Mouse (Mus musculus): ENCODE data around the gene Chit1. TPM values are rescaled to one million over a fixed set of nuclear protein-coding genes. Genes with fewer than 3 reads are reported as not detected.

Gene Chit1
- total and polyA plus RNA-seq, 3 experiments = not detected

DNA sequence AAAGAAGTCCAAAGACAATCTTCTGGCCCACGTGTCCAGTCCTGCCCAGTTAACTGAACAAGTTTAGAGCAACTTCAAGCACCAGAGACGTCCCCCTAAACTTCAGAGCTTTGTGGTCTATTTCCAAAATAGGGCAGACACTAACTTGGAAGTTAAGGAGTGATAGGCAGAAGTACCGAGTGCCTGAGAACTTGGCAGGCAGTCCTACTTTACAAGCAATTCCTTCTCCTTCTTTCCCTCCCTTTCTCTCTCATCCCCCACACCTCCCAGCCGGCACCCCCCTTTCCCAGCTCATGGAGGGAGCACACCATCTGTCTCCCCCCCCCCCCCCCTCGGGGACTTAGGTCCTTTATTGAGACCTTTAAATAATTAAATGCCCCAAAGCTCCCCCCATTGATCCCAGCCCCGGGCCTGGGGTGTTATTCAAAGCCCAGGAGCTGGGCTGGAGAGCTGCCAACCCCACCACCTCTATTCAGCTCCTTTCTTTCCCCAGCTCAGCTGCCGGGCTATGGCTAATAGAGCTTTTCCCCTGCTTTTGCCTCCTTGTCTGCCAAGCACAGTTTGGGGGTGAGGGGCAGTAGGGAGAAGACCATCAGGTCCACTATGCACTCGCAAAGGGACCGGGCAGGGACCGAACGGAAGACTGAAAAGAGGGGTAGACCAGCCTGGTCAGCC, 48.5 kb upstream of the Chit1 start:
- no peak for TF ChIP-seq POLR2A (IDR thresholded peaks at IDR 0.05; ENCODE audit: control insufficient read depth in 1 of 2, insufficient read depth in 1 of 2, low read depth in 1 of 2, low read length in 2 of 2, poor library complexity in 1 of 2)
- no peak for TF ChIP-seq HCFC1 (IDR thresholded peaks at IDR 0.05; ENCODE audit: low read depth, low read length)
- TF ChIP-seq TCF12 (IDR thresholded peaks at IDR 0.05; ENCODE audit: low read depth, low read length) = no peak
- TF ChIP-seq ETS1 (IDR thresholded peaks at IDR 0.05; ENCODE audit: low read depth, low read length) = no peak
- TF ChIP-seq MYC (IDR thresholded peaks at IDR 0.05; ENCODE audit: low read depth, low read length) = no peak
- TF ChIP-seq POLR2AphosphoS2 (IDR thresholded peaks at IDR 0.05; ENCODE audit: low read length) = no peak
- TF ChIP-seq RAD21 (IDR thresholded peaks at IDR 0.05; ENCODE audit: low read depth, low read length) = no peak
- no peak for TF ChIP-seq ELF1 (IDR thresholded peaks at IDR 0.05; ENCODE audit: low read depth, low read length)
- Histone ChIP-seq H3K4me1 (ENCODE audit: control insufficient read depth in 1 of 2, insufficient read depth in 2 of 2, low read length in 2 of 2) (peaks cover 10 to 38% of the 10 kb centered on the region in 2 experiments), H3K27ac (ENCODE audit: control insufficient read depth, low read depth, low read length) (no peak overlapping the region), H3K79me2 (ENCODE audit: control insufficient read depth, insufficient read depth, low read length, poor library complexity) (no peaks in the 10 kb centered on the region; the same call in 1 of the 2 replicates), H3K27me3 (ENCODE audit: control insufficient read depth in 1 of 2, insufficient read depth in 2 of 2, low read length in 2 of 2) (no peaks in the 10 kb centered on the region), H3K9ac (ENCODE audit: control insufficient read depth, low read depth, low read length, poor library complexity, severe bottlenecking) (no peak overlapping the region), H3K36me3 (ENCODE audit: control insufficient read depth in 1 of 2, insufficient read depth in 2 of 2, low read length in 2 of 2) (peaks cover 0 to 18% of the 10 kb centered on the region in 2 experiments; a peak in 2 of 4 replicates), H3K9me3 (replicated peaks; ENCODE audit: insufficient read depth, low read length) (no peaks in the 10 kb centered on the region), H3K4me3 (ENCODE audit: control insufficient read depth in 1 of 2, insufficient read depth in 1 of 2, low read depth in 2 of 2, low read length in 2 of 2) (no peak overlapping the region)
- no peak for DNase-seq (ENCODE audit: low read depth, low spot score)

DNA sequence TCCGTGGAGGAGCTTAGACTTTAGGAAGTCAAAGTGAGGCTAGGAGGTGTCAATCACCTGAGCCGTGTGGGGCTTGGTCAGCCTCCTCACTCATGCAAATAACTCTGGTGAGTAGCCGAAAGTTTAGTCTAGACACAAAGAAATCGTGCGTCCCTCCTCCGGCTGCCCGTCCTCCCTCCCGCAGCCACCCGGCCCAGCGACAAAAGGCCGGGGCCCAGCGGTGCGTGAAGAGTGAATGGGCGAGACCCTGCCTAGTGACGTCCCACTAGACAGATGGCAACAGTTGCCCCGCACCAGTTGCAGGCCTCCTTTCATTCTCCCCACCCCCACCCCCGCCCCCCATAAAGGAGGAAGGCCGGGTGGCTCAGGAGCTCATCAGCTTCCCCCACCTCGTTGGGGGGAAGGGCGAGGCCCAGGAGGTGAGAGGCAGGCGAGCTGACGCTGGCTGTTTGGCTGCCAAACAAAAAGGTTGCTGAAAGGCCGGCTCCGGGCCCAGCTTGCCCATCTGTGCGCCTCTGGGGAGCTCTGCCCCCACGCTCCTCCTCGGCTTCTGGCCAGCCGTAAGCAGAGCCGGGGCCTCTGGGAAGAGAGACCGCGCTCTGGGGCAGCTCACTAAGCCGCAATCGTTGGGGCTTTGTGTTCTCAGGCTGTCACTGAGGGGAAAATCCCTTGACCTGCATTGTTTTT, 47.8 kb upstream of the Chit1 start:
- DNase-seq (ENCODE audit: low read depth, low spot score) = no peak
- H3K27me3 ChIP-seq (ENCODE audit: control insufficient read depth in 1 of 2, insufficient read depth in 2 of 2, low read length in 2 of 2) = no peaks in the 10 kb centered on the region
- H3K27ac ChIP-seq (ENCODE audit: control insufficient read depth, low read depth, low read length) = no peak overlapping the region
- no peak overlapping the region for H3K4me3 ChIP-seq (ENCODE audit: control insufficient read depth in 1 of 2, insufficient read depth in 1 of 2, low read depth in 2 of 2, low read length in 2 of 2)
- H3K79me2 ChIP-seq (ENCODE audit: control insufficient read depth, insufficient read depth, low read length, poor library complexity) = no peaks in the 10 kb centered on the region; the same call in 1 of the 2 replicates
- H3K9me3 ChIP-seq (replicated peaks; ENCODE audit: insufficient read depth, low read length) = no peaks in the 10 kb centered on the region
- H3K4me1 ChIP-seq (ENCODE audit: control insufficient read depth in 1 of 2, insufficient read depth in 2 of 2, low read length in 2 of 2) = peaks cover 9 to 36% of the 10 kb centered on the region in 2 experiments
- peaks cover 0 to 18% of the 10 kb centered on the region in 2 experiments; a peak in 2 of 4 replicates for H3K36me3 ChIP-seq (ENCODE audit: control insufficient read depth in 1 of 2, insufficient read depth in 2 of 2, low read length in 2 of 2)
- no peak overlapping the region for H3K9ac ChIP-seq (ENCODE audit: control insufficient read depth, low read depth, low read length, poor library complexity, severe bottlenecking)
- no peak for TF ChIP-seq POLR2A (IDR thresholded peaks at IDR 0.05; ENCODE audit: control insufficient read depth in 1 of 2, insufficient read depth in 1 of 2, low read depth in 1 of 2, low read length in 2 of 2, poor library complexity in 1 of 2)

DNA sequence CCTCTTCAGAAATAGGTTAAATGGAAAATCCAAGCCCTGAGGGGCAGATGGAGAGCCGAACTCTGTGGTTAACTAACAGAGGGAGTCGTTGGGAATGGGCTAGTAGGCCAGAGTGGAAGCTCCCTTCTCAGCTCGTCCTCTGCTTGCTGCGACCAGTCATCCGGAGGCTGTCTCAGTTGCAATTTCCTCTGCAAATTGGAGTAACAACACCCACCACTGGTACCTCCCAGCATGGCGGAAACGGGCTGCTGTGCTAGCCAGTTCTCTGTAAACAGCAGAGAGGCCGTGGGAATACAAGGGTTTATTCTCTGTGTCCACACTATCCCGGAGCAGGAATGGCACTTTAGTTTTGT, 47.3 kb upstream of the Chit1 start:
- no peak for TF ChIP-seq ZC3H11A (IDR thresholded peaks at IDR 0.05; ENCODE audit: low read depth, low read length)
- TF ChIP-seq NRF1 (IDR thresholded peaks at IDR 0.05; ENCODE audit: insufficient read depth, low read depth, low read length, poor library complexity, severe bottlenecking) = no peak
- no peak for TF ChIP-seq POLR2AphosphoS2 (IDR thresholded peaks at IDR 0.05; ENCODE audit: low read length)
- TF ChIP-seq MEF2A (IDR thresholded peaks at IDR 0.05; ENCODE audit: extremely low read depth, insufficient replicate concordance, low read depth, low read length, poor library complexity, severe bottlenecking) = no peak
- TF ChIP-seq RAD21 (IDR thresholded peaks at IDR 0.05; ENCODE audit: low read depth, low read length) = no peak
- TF ChIP-seq GABPA (IDR thresholded peaks at IDR 0.05; ENCODE audit: low read depth, low read length) = no peak
- no peak for TF ChIP-seq KAT2A (conservative IDR thresholded peaks at IDR 0.05; ENCODE audit: low read depth, low read length)
- TF ChIP-seq ZKSCAN1 (IDR thresholded peaks at IDR 0.05; ENCODE audit: low read depth, low read length) = no peak
- TF ChIP-seq TBP (IDR thresholded peaks at IDR 0.05; ENCODE audit: low read depth, low read length) = no peak
- no peak for TF ChIP-seq MYB (IDR thresholded peaks at IDR 0.05; ENCODE audit: low read depth, low read length)
- TF ChIP-seq TAL1 (IDR thresholded peaks at IDR 0.05; ENCODE audit: low read length) = no peak
- no peak for TF ChIP-seq BHLHE40 (IDR thresholded peaks at IDR 0.05; ENCODE audit: borderline replicate concordance, low read depth, low read length)
- DNase-seq (ENCODE audit: low read depth, low spot score) = no peak
- H3K36me3 ChIP-seq (ENCODE audit: control insufficient read depth in 1 of 2, insufficient read depth in 2 of 2, low read length in 2 of 2) = peaks cover 0 to 18% of the 10 kb centered on the region in 2 experiments; a peak in 2 of 4 replicates
- H3K79me2 ChIP-seq (ENCODE audit: control insufficient read depth, insufficient read depth, low read length, poor library complexity) = no peaks in the 10 kb centered on the region; the same call in 1 of the 2 replicates
- peaks cover 9 to 36% of the 10 kb centered on the region in 2 experiments for H3K4me1 ChIP-seq (ENCODE audit: control insufficient read depth in 1 of 2, insufficient read depth in 2 of 2, low read length in 2 of 2)
- H3K9ac ChIP-seq (ENCODE audit: control insufficient read depth, low read depth, low read length, poor library complexity, severe bottlenecking) = no peak overlapping the region
- no peaks in the 10 kb centered on the region for H3K9me3 ChIP-seq (replicated peaks; ENCODE audit: insufficient read depth, low read length)
- H3K27me3 ChIP-seq (ENCODE audit: control insufficient read depth in 1 of 2, insufficient read depth in 2 of 2, low read length in 2 of 2) = no peaks in the 10 kb centered on the region
- no peak overlapping the region for H3K27ac ChIP-seq (ENCODE audit: control insufficient read depth, low read depth, low read length)
- no peak overlapping the region for H3K4me3 ChIP-seq (ENCODE audit: control insufficient read depth in 1 of 2, insufficient read depth in 1 of 2, low read depth in 2 of 2, low read length in 2 of 2)

Data from MEL (cell line).